Mouse (Mus musculus): Measurements from ENCODE around the gene Creb3l1. TPM values are rescaled to one million over a fixed set of nuclear protein-coding genes. Genes with fewer than 3 reads are reported as not detected.

Gene Creb3l1
- total RNA-seq, 2 experiments from 2014 or later: 2.6 to 2.8 TPM

- intact Hi-C loops (cut with DNase I): no loop called here
- no peak for DNase-seq (ENCODE audit: low spot score in 2 of 2)
Observed at GRCm38 (mm10) chr2:91955875-91956274, 68.4 kb downstream of the Creb3l1 start.

- no peak for DNase-seq (ENCODE audit: low spot score in 2 of 2)
- intact Hi-C loops (cut with DNase I): no loop called here
Observed at GRCm38 (mm10) chr2:91955121-91955591, 69.1 kb downstream of the Creb3l1 start.

GRCm38 (mm10) chr2:91953825-91954224 is 70.5 kb downstream of the Creb3l1 start:
- peak in 1 of 2 experiments; percentile 12 for DNase-seq (ENCODE audit: low spot score in 2 of 2)
- intact Hi-C loops (cut with DNase I): no loop called here

GRCm38 (mm10) chr2:91950275-91951085 is 73.8 kb downstream of the Creb3l1 start:
- peak in 1 of 2 experiments; percentile 65 for DNase-seq (ENCODE audit: low spot score in 2 of 2)
- intact Hi-C loops (cut with DNase I): no loop called here

GRCm38 (mm10) chr2:91949411-91950274 is 74.7 kb downstream of the Creb3l1 start:
- DNase-seq (ENCODE audit: low spot score in 2 of 2): no peak

GRCm38 (mm10) chr2:91948792-91949241 is 75.5 kb downstream of the Creb3l1 start:
- intact Hi-C loops (cut with DNase I): no loop called here
- DNase-seq (ENCODE audit: low spot score in 2 of 2): no peak

More at GRCm38 (mm10) chr2:91949411-91950274, 74.7 kb downstream of the Creb3l1 start:
- intact Hi-C loops (cut with DNase I): no loop called here

- DNase-seq (ENCODE audit: low spot score in 2 of 2): no peak
- intact Hi-C loops (cut with DNase I): no loop called here
Observed at GRCm38 (mm10) chr2:91948151-91948509, 76.2 kb downstream of the Creb3l1 start.

- intact Hi-C loops (cut with DNase I): no loop called here
Observed at GRCm38 (mm10) chr2:91947397-91948150, 76.7 kb downstream of the Creb3l1 start.

GRCm38 (mm10) chr2:91946836-91947235 is 77.5 kb downstream of the Creb3l1 start:
- intact Hi-C loops (cut with DNase I): no loop called here
- DNase-seq (ENCODE audit: low spot score in 2 of 2): no peak

More at GRCm38 (mm10) chr2:91947397-91948150, 76.7 kb downstream of the Creb3l1 start:
- no peak for DNase-seq (ENCODE audit: low spot score in 2 of 2)

- intact Hi-C loops (cut with DNase I): loop anchor here (2.0 kb wide), 1 partner anchor 17 kb away; no protein-coding TSS in a partner anchor
- no peak for DNase-seq (ENCODE audit: low spot score in 2 of 2)
Observed at GRCm38 (mm10) chr2:91945483-91945882, 78.8 kb downstream of the Creb3l1 start, which contains the start of gene Gm9821. Gm9821 (plus strand) TSS chr2:91945703.

- intact Hi-C loops (cut with DNase I): loop anchor here (2.0 to 5.0 kb wide), 3 partner anchors 18 to 113 kb away; partner anchors contain the start of gene Dgkz
- peak in 1 of 2 experiments; percentile 76 for DNase-seq (ENCODE audit: low spot score in 2 of 2)
Observed at GRCm38 (mm10) chr2:91944170-91944950, 79.9 kb downstream of the Creb3l1 start.

GRCm38 (mm10) chr2:91942356-91942755 is 81.9 kb downstream of the Creb3l1 start:
- DNase-seq (ENCODE audit: low spot score in 2 of 2): no peak
- intact Hi-C loops (cut with DNase I): loop anchor here (5.0 kb wide), 2 partner anchors 35 to 115 kb away; partner anchors contain the start of gene Dgkz

GRCm38 (mm10) chr2:91939303-91939935 is 84.9 kb downstream of the Creb3l1 start:
- DNase-seq (ENCODE audit: low spot score in 2 of 2): no peak

GRCm38 (mm10) chr2:91936154-91936553 is 88.1 kb downstream of the Creb3l1 start:
- intact Hi-C loops (cut with DNase I): no loop called here
- DNase-seq (ENCODE audit: low spot score in 2 of 2): peak in 1 of 2 experiments; percentile 82

More at GRCm38 (mm10) chr2:91939303-91939935, 84.9 kb downstream of the Creb3l1 start:
- intact Hi-C loops (cut with DNase I): no loop called here

GRCm38 (mm10) chr2:91934826-91935525 is 89.3 kb downstream of the Creb3l1 start:
- no peak for DNase-seq (ENCODE audit: low spot score in 2 of 2)
- intact Hi-C loops (cut with DNase I): no loop called here

- DNase-seq (ENCODE audit: low spot score in 2 of 2): no peak
- intact Hi-C loops (cut with DNase I): no loop called here
Observed at GRCm38 (mm10) chr2:91934016-91934415, 90.3 kb downstream of the Creb3l1 start.

- intact Hi-C loops (cut with DNase I): no loop called here
- no peak for DNase-seq (ENCODE audit: low spot score in 2 of 2)
Observed at GRCm38 (mm10) chr2:91933471-91933870, 90.8 kb downstream of the Creb3l1 start.

All from left cerebral cortex, postnatal 36 days (tissue).